Mouse (Mus musculus) forebrain, embryonic 13.5 days (tissue): ENCODE results near the gene Ptgir. TPM values are rescaled to one million over a fixed set of nuclear protein-coding genes. Genes with fewer than 3 reads are reported as not detected.

ENCODE experiments used
- ATAC-seq: fragments of 200-750 bp; cut with Nextera tagmentation; 2 replicates; pipeline ENCODE4 v1.8.0; 2017
- H3K27ac ChIP-seq: fragments of 300-500 bp; sonication (generic); 2 replicates; pipeline ENCODE4 v1.5.1; 2015; ENCODE audit warnings: inconsistent platforms, mild to moderate bottlenecking, moderate library complexity
- H3K27me3 ChIP-seq: fragments of 300-500 bp; sonication (generic); 2 replicates; pipeline ENCODE4 v1.6.1; 2015; ENCODE audit warnings: mild to moderate bottlenecking, inconsistent platforms
- H3K36me3 ChIP-seq: fragments of 300-500 bp; sonication (generic); 2 replicates; pipeline ENCODE4 v1.6.1; 2015; ENCODE audit warnings: mild to moderate bottlenecking, inconsistent platforms; ENCODE audit not compliant: poor library complexity, severe bottlenecking
- H3K4me1 ChIP-seq: fragments of 300-500 bp; sonication (generic); 2 replicates; pipeline ENCODE4 v1.6.1; 2015; ENCODE audit warnings: inconsistent platforms
- H3K4me2 ChIP-seq: fragments of 300-500 bp; sonication (generic); 2 replicates; pipeline ENCODE4 v1.6.1; 2015; ENCODE audit warnings: inconsistent platforms, mild to moderate bottlenecking, moderate library complexity
- H3K4me3 ChIP-seq: fragments of 300-500 bp; sonication (generic); 2 replicates; pipeline ENCODE4 v1.5.1; 2015; ENCODE audit warnings: mild to moderate bottlenecking, inconsistent platforms
- H3K9ac ChIP-seq: fragments of 300-500 bp; sonication (generic); 2 replicates; pipeline ENCODE4 v1.6.1; 2015; ENCODE audit warnings: mild to moderate bottlenecking, inconsistent platforms
- H3K9me3 ChIP-seq: fragments of 300-500 bp; sonication (generic); replicated peaks from 2 replicates; pipeline ENCODE4 v1.6.1; 2016; ENCODE audit warnings: inconsistent platforms
- WGBS: fragments of 180-500 bp; shearing (Covaris S2); methylation state at CpG from one replicate; pipeline ENCODE4 v1.1.7; 2015; 5-methylcytosine and 5-hydroxymethylcytosine counted together
- polyA plus RNA-seq: library from polyadenylated mRNA; unstranded; fragments of >200 nt; fragmentation: Nextera tagmentation; extraction: Ambion mirVana; gene quantifications from 2 replicates; pipeline ENCODE4 v1.2.1, GENCODE M21; 2015

Gene Ptgir
- 0.14 and 0.37 TPM in 2 replicates for polyA plus RNA-seq

GRCm38 (mm10) chr7:16906281-16906680 is at the start of gene Ptgir:
Gene Ptgir (plus strand): TSS chr7:16906490.
- Histone ChIP-seq H3K27ac (no peak within 1 kb of the TSS), H3K27me3 (no peaks in the 10 kb centered on the region; the same call in 1 of the 2 replicates), H3K4me3 (no peak within 1 kb of the TSS), H3K36me3 (no peaks in the 10 kb centered on the region), H3K4me1 (peaks cover 3% of the 10 kb centered on the region; the same call in 1 of the 2 replicates), H3K9ac (no peak within 1 kb of the TSS), H3K4me2 (no peak within 1 kb of the TSS), H3K9me3 (no peaks in the 10 kb centered on the region)
- ATAC-seq, result no peak
- 18% methylated on average over 5 of the region's 6 CpGs for WGBS

- Histone ChIP-seq H3K4me1 (no peaks in the 10 kb centered on the region), H3K27me3 (no peaks in the 10 kb centered on the region), H3K4me2 (peak overlapping the region; percentile 20; the same call in 1 of the 2 replicates), H3K27ac (no peak overlapping the region), H3K4me3 (no peak overlapping the region), H3K9me3 (no peaks in the 10 kb centered on the region), H3K9ac (no peak overlapping the region), H3K36me3 (peaks cover 58% of the 10 kb centered on the region)
- peak; percentile 24; the same call in 1 of the 2 replicates for ATAC-seq
- WGBS, result 14% methylated on average over 17 of the region's 17 CpGs
Measured at GRCm38 (mm10) chr7:16858336-16858735, 48.0 kb upstream of the Ptgir start.

GRCm38 (mm10) chr7:16859902-16860651 is 46.2 kb upstream of the Ptgir start:
- WGBS, result 28% methylated on average over 5 of the region's 5 CpGs
- no peak overlapping the region for H3K4me2 ChIP-seq

GRCm38 (mm10) chr7:16867488-16867887 is 38.8 kb upstream of the Ptgir start:
- H3K9me3 ChIP-seq, result no peaks in the 10 kb centered on the region
- ATAC-seq, result no peak
- no peak overlapping the region for H3K27ac ChIP-seq
- no peak overlapping the region for H3K4me3 ChIP-seq
- H3K36me3 ChIP-seq, result peaks cover 47% of the 10 kb centered on the region
- H3K27me3 ChIP-seq, result no peaks in the 10 kb centered on the region
- 87% methylated on average over 3 of the region's 3 CpGs for WGBS
- H3K4me2 ChIP-seq, result no peak overlapping the region
- 0 out of 2 replicates have a peak, but pooled peaks cover 3% of the 10 kb centered on the region for H3K4me1 ChIP-seq
- H3K9ac ChIP-seq, result no peak overlapping the region

More at GRCm38 (mm10) chr7:16859902-16860651, 46.2 kb upstream of the Ptgir start:
- Histone ChIP-seq H3K4me1 (no peaks in the 10 kb centered on the region), H3K9me3 (no peaks in the 10 kb centered on the region), H3K9ac (no peak overlapping the region), H3K27ac (no peak overlapping the region), H3K27me3 (no peaks in the 10 kb centered on the region), H3K4me3 (no peak overlapping the region), H3K36me3 (peaks cover 58% of the 10 kb centered on the region)
- no peak for ATAC-seq

- Histone ChIP-seq H3K27me3 (no peaks in the 10 kb centered on the region), H3K4me2 (peak overlapping the region; percentile 56), H3K9ac (peak overlapping the region; percentile 58), H3K27ac (peak overlapping the region; percentile 69), H3K4me1 (0 out of 2 replicates have a peak, but pooled peaks cover 9% of the 10 kb centered on the region), H3K4me3 (peak overlapping the region; percentile 32), H3K36me3 (peaks cover 32% of the 10 kb centered on the region), H3K9me3 (no peaks in the 10 kb centered on the region)
- WGBS, result 8% methylated on average over 16 of the region's 16 CpGs
- peak; percentile 98 for ATAC-seq
Measured at GRCm38 (mm10) chr7:16869497-16869896, 36.8 kb upstream of the Ptgir start.

- H3K27me3 ChIP-seq, result no peaks in the 10 kb centered on the region
- H3K9ac ChIP-seq, result no peak overlapping the region; the same call in 1 of the 2 replicates
- H3K9me3 ChIP-seq, result no peaks in the 10 kb centered on the region
- no peak for ATAC-seq
- peaks cover 21% of the 10 kb centered on the region for H3K4me1 ChIP-seq
- no peak overlapping the region for H3K4me3 ChIP-seq
- WGBS, result 86% methylated on average over 10 of the region's 10 CpGs
- no peak overlapping the region for H3K4me2 ChIP-seq
- H3K36me3 ChIP-seq, result peaks cover 12% of the 10 kb centered on the region
- H3K27ac ChIP-seq, result no peak overlapping the region
Measured at GRCm38 (mm10) chr7:16871600-16871999, 34.7 kb upstream of the Ptgir start.

- no peaks in the 10 kb centered on the region for H3K27me3 ChIP-seq
- H3K9me3 ChIP-seq, result no peaks in the 10 kb centered on the region
- H3K4me1 ChIP-seq, result peaks cover 27% of the 10 kb centered on the region
- WGBS, result 95% methylated on average over 9 of the region's 9 CpGs
- H3K9ac ChIP-seq, result no peak overlapping the region
- peaks cover 12% of the 10 kb centered on the region for H3K36me3 ChIP-seq
- no peak overlapping the region for H3K27ac ChIP-seq
- no peak overlapping the region for H3K4me2 ChIP-seq
- H3K4me3 ChIP-seq, result no peak overlapping the region
- ATAC-seq, result no peak
Measured at GRCm38 (mm10) chr7:16872478-16872877, 33.8 kb upstream of the Ptgir start.

GRCm38 (mm10) chr7:16873392-16873791 is 32.9 kb upstream of the Ptgir start:
- H3K9ac ChIP-seq, result no peak overlapping the region
- WGBS, result 94% methylated on average over 4 of the region's 4 CpGs
- H3K36me3 ChIP-seq, result peaks cover 12% of the 10 kb centered on the region
- H3K27me3 ChIP-seq, result no peaks in the 10 kb centered on the region
- H3K4me3 ChIP-seq, result no peak overlapping the region
- H3K9me3 ChIP-seq, result no peaks in the 10 kb centered on the region
- ATAC-seq, result no peak
- peaks cover 27% of the 10 kb centered on the region for H3K4me1 ChIP-seq
- H3K4me2 ChIP-seq, result peak overlapping the region; percentile 52; the same call in 1 of the 2 replicates
- no peak overlapping the region for H3K27ac ChIP-seq

- H3K4me2 ChIP-seq, result peak overlapping the region; percentile 52
- H3K27me3 ChIP-seq, result no peaks in the 10 kb centered on the region
- 4% methylated on average over 17 of the region's 17 CpGs for WGBS
- no peaks in the 10 kb centered on the region for H3K9me3 ChIP-seq
- ATAC-seq, result no peak
- peak overlapping the region; percentile 79 for H3K27ac ChIP-seq
- H3K9ac ChIP-seq, result no peak overlapping the region
- H3K4me3 ChIP-seq, result peak overlapping the region; percentile 30
- peaks cover 12% of the 10 kb centered on the region for H3K36me3 ChIP-seq
- H3K4me1 ChIP-seq, result peaks cover 27% of the 10 kb centered on the region
Measured at GRCm38 (mm10) chr7:16874190-16874589, 32.1 kb upstream of the Ptgir start.

GRCm38 (mm10) chr7:16874756-16875309 is 31.5 kb upstream of the Ptgir start:
- H3K36me3 ChIP-seq, result peaks cover 12% of the 10 kb centered on the region
- H3K4me2 ChIP-seq, result peak overlapping the region; percentile 92
- H3K9me3 ChIP-seq, result no peaks in the 10 kb centered on the region
- peak overlapping the region; percentile 73 for H3K4me3 ChIP-seq
- under 1% methylated on average over 33 of the region's 33 CpGs for WGBS
- H3K4me1 ChIP-seq, result peaks cover 27% of the 10 kb centered on the region
- peak overlapping the region; percentile 79 for H3K27ac ChIP-seq
- H3K9ac ChIP-seq, result peak overlapping the region; percentile 87; the same call in 1 of the 2 replicates
- H3K27me3 ChIP-seq, result no peaks in the 10 kb centered on the region
- peak; percentile 97 for ATAC-seq

- no peak for ATAC-seq
- peak within 1 kb of the TSS; percentile 73 for H3K4me3 ChIP-seq
- WGBS, result 0% methylated on average over 1 of the region's 1 CpGs
Measured at GRCm38 (mm10) chr7:16875310-16875325, 31.2 kb upstream of the Ptgir start, which contains the start of gene Dact3. Gene Dact3 (plus strand): TSS chr7:16875317.

GRCm38 (mm10) chr7:16875326-16875725 is 31.0 kb upstream of the Ptgir start:
- WGBS, result under 1% methylated on average over 39 of the region's 42 CpGs
- no peaks in the 10 kb centered on the region for H3K27me3 ChIP-seq
- H3K9ac ChIP-seq, result peak overlapping the region; percentile 87
- H3K9me3 ChIP-seq, result no peaks in the 10 kb centered on the region
- peak; percentile 54; the same call in 1 of the 2 replicates for ATAC-seq
- H3K4me1 ChIP-seq, result peaks cover 30% of the 10 kb centered on the region
- H3K27ac ChIP-seq, result peak overlapping the region; percentile 75
- peak overlapping the region; percentile 73 for H3K4me3 ChIP-seq
- peaks cover 12% of the 10 kb centered on the region for H3K36me3 ChIP-seq
- peak overlapping the region; percentile 92 for H3K4me2 ChIP-seq

More at GRCm38 (mm10) chr7:16875310-16875325, 31.2 kb upstream of the Ptgir start, which contains the start of gene Dact3:
- H3K4me2 ChIP-seq, result peak within 1 kb of the TSS; percentile 92
- no peaks in the 10 kb centered on the region for H3K9me3 ChIP-seq
- peaks cover 12% of the 10 kb centered on the region for H3K36me3 ChIP-seq
- H3K27ac ChIP-seq, result peak within 1 kb of the TSS; percentile 79
- H3K4me1 ChIP-seq, result peaks cover 28% of the 10 kb centered on the region
- no peaks in the 10 kb centered on the region for H3K27me3 ChIP-seq
- H3K9ac ChIP-seq, result peak within 1 kb of the TSS; percentile 87
